Mouse (Mus musculus): ENCODE data around the gene Ugt1a1. TPM values are rescaled to one million over a fixed set of nuclear protein-coding genes. Genes with fewer than 3 reads are reported as not detected.

Gene Ugt1a1
- polyA plus RNA-seq, 1 experiment from 2014 or later, result 0.07 TPM

- H3K27ac ChIP-seq, result no peak overlapping the region
- peaks cover 92% of the 10 kb centered on the region for H3K9me3 ChIP-seq
- H3K4me3 ChIP-seq, result no peak overlapping the region
- H3K27me3 ChIP-seq (ENCODE audit: poor library complexity, severe bottlenecking), result no peaks in the 10 kb centered on the region
- H3K36me3 ChIP-seq (replicated peaks), result peaks cover 100% of the 10 kb centered on the region
- no peak for DNase-seq (ENCODE audit: extremely low spot score, low spot score)
- H3K4me1 ChIP-seq, result no peaks in the 10 kb centered on the region
- WGBS, result 82% methylated on average over 4 of the region's 4 CpGs
Measured at GRCm38 (mm10) chr1:88264869-88265240, 53.1 kb downstream of the Ugt1a1 start.

- Histone ChIP-seq H3K27ac (no peak overlapping the region), H3K4me3 (no peak overlapping the region), H3K27me3 (ENCODE audit: poor library complexity, severe bottlenecking) (no peaks in the 10 kb centered on the region), H3K9me3 (peaks cover 80% of the 10 kb centered on the region), H3K4me1 (no peaks in the 10 kb centered on the region), H3K36me3 (replicated peaks) (peaks cover 96% of the 10 kb centered on the region)
- no peak for DNase-seq (ENCODE audit: extremely low spot score, low spot score)
- WGBS, result 90% methylated on average over 13 of the region's 13 CpGs
Measured at GRCm38 (mm10) chr1:88266123-88266522, 54.4 kb downstream of the Ugt1a1 start.

- peaks cover 96% of the 10 kb centered on the region for H3K36me3 ChIP-seq (replicated peaks)
- 93% methylated on average over 6 of the region's 6 CpGs for WGBS
- no peak overlapping the region for H3K4me3 ChIP-seq
- no peak for DNase-seq (ENCODE audit: extremely low spot score, low spot score)
- H3K9me3 ChIP-seq, result peaks cover 74% of the 10 kb centered on the region
- H3K27ac ChIP-seq, result no peak overlapping the region
- no peaks in the 10 kb centered on the region for H3K4me1 ChIP-seq
- no peaks in the 10 kb centered on the region for H3K27me3 ChIP-seq (ENCODE audit: poor library complexity, severe bottlenecking)
Measured at GRCm38 (mm10) chr1:88267489-88267888, 55.7 kb downstream of the Ugt1a1 start.

DNA sequence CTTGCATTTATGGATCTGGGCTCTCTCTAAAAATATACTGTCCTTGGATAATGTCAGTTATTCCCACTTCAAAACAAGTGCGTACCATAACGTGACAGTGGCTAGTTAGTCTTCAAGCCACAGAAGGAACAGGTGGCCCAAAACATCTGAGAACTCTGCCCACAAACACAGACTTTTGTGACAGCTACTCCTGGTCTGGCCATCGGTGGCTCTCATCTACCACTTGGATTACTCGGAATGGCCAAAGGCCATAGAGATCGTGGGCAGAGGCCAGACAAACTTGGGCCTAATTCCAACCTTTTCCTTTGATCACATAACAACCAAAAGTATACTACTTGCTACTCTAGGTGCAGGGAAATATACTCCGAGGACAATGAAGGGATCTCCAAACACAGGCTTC is 56.3 kb downstream of the Ugt1a1 start:
- 89% methylated on average over 6 of the region's 6 CpGs for WGBS
- no peak for DNase-seq (ENCODE audit: extremely low spot score, low spot score)
- Histone ChIP-seq H3K27ac (no peak overlapping the region), H3K4me3 (no peak overlapping the region), H3K4me1 (no peaks in the 10 kb centered on the region), H3K27me3 (ENCODE audit: poor library complexity, severe bottlenecking) (no peaks in the 10 kb centered on the region), H3K9me3 (peaks cover 72% of the 10 kb centered on the region), H3K36me3 (replicated peaks) (peaks cover 96% of the 10 kb centered on the region)

Other genes starting within 250 kb of the Ugt1a1 start
- 33.0 and 36.9 TPM in 2 replicates for gene Usp40, start 203.4 kb upstream of the Ugt1a1 start, polyA plus RNA-seq (2016; fragmentation: Nextera tagmentation; extraction: Ambion mirVana)
- gene Ugt1a10, start 156.6 kb upstream of the Ugt1a1 start, polyA plus RNA-seq (2016; fragmentation: Nextera tagmentation; extraction: Ambion mirVana), result not detected in 2 replicates
- gene Ugt1a9, start 141.2 kb upstream of the Ugt1a1 start, polyA plus RNA-seq (2016; fragmentation: Nextera tagmentation; extraction: Ambion mirVana), result not detected in 2 replicates
- gene Ugt1a8, start 124.1 kb upstream of the Ugt1a1 start, polyA plus RNA-seq (2016; fragmentation: Nextera tagmentation; extraction: Ambion mirVana), result not detected in 2 replicates
- 0.32 and 0.34 TPM in 2 replicates for gene Ugt1a7c, start 116.9 kb upstream of the Ugt1a1 start, polyA plus RNA-seq (2016; fragmentation: Nextera tagmentation; extraction: Ambion mirVana)
- gene Ugt1a6b, start 108.7 kb upstream of the Ugt1a1 start, polyA plus RNA-seq (2016; fragmentation: Nextera tagmentation; extraction: Ambion mirVana), result not detected in 2 replicates
- 0.14 and 0.20 TPM in 2 replicates for gene Ugt1a6a, start 77.2 kb upstream of the Ugt1a1 start, polyA plus RNA-seq (2016; fragmentation: Nextera tagmentation; extraction: Ambion mirVana)
- gene Ugt1a5, start 45.9 kb upstream of the Ugt1a1 start, polyA plus RNA-seq (2016; fragmentation: Nextera tagmentation; extraction: Ambion mirVana), result not detected in 2 replicates
- gene Ugt1a2, start 11.4 kb upstream of the Ugt1a1 start, polyA plus RNA-seq (2016; fragmentation: Nextera tagmentation; extraction: Ambion mirVana), result 0.07 TPM in 1 of 2 replicates, not detected in the other
- 8.5 and 9.5 TPM in 2 replicates for gene Dnajb3, start 6.2 kb upstream of the Ugt1a1 start, polyA plus RNA-seq (2016; fragmentation: Nextera tagmentation; extraction: Ambion mirVana)
- 1.3 and 1.4 TPM in 2 replicates for gene Mroh2a, start 15.0 kb downstream of the Ugt1a1 start, polyA plus RNA-seq (2016; fragmentation: Nextera tagmentation; extraction: Ambion mirVana)
- gene Hjurp, start 65.7 kb downstream of the Ugt1a1 start, polyA plus RNA-seq (2016; fragmentation: Nextera tagmentation; extraction: Ambion mirVana), result 223 and 224 TPM in 2 replicates
- not detected in 2 replicates for gene Trpm8, start 65.7 kb downstream of the Ugt1a1 start, polyA plus RNA-seq (2016; fragmentation: Nextera tagmentation; extraction: Ambion mirVana)
- gene Spp2, start 195.0 kb downstream of the Ugt1a1 start, polyA plus RNA-seq (2016; fragmentation: Nextera tagmentation; extraction: Ambion mirVana), result not detected in 2 replicates